Comparison of ENCODE assay signal across 13 mouse cellular contexts in the genomic region with DNA sequence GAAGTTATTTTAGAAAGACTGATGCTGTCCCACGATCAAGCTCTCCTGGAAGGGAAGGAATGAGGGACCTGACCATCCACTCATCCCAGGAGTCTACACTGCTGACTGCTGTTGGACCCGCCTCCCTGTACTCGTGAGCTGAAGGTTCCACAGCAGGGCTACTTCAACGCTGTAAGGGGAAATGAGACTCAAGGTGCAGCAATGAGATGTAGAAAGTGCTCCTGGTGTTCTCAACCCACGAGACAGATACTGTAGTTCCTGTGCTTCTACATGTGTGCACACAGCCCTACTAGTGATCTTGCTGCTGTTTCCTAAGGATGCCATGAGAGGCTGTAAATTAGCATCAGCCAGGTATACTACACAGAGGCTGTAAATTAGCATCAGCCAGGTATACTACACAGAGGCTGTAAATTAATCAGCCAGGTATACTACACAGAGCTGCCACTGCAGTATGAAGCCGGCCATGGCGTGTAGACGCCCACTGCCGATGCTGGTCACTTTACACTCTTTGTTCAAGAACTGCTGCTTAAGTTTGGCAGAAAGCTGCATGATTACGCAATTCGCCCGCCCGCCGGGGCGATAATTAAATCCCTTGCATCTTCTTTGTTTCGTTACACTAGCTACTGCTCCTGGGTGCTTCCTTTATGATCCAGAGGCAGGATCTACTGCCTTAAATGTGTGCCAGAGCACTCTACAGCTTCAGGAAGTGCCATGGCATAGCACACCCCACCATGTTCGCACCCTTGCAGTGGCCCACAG. TPM values are rescaled to one million over a fixed set of nuclear protein-coding genes. Genes with fewer than 3 reads are reported as not detected.
DNase-seq lines count a peak whose midpoint lies in the region; ATAC-seq lines count a peak whose summit lies in the region.
"Had no signal": no experiment of that assay in that cellular context is flagged by ENCODE, and none has a peak within 500 bp of the region (broad histone marks: within the 10 kb centered on the region; RNA-seq: fewer than 3 reads in every experiment).

No protein-coding gene starts in this region.

- intact Hi-C loops in left cerebral cortex, postnatal 10 days (cut with DNase I), result loop anchor here (5.0 kb wide), 1 partner anchor 1900 kb away; no protein-coding TSS in a partner anchor

- ATAC-seq in megakaryocyte, adult 5-6 weeks (ENCODE audit: poor library complexity, severe bottlenecking), result peak; percentile 61
- ATAC-seq: inflammation-experienced regulatory T-cells, adult 6 months; midbrain, embryonic 13.5 days; Patski had no signal

- peak; percentile 44 to 76 for DNase-seq in left cerebral cortex, adult 18-20 months (ENCODE audit: low spot score in 2 of 2)
- DNase-seq in left cerebral cortex, postnatal 10 days (ENCODE audit: extremely low spot score in 1 of 2, low spot score in 2 of 2), result no peak
- DNase-seq in NIH3T3 (ENCODE audit: low read depth), result peak; percentile 14
- DNase-seq in frontal cortex, postnatal 25 days (ENCODE audit: low spot score in 2 of 2), result peak; percentile 23 to 31
- DNase-seq in urinary bladder, postnatal 4 days (ENCODE audit: low spot score in 2 of 2), result no peak
- DNase-seq in c-Kit-positive CD71-positive TER-119-positive erythroid progenitor cells, embryonic 14.5 days (ENCODE audit: low spot score), result no peak
- no peak for DNase-seq in adrenal gland, postnatal 14 days
- DNase-seq: kidney, postnatal 4 days; liver, embryonic 13.5 days had no signal

RNA-seq across cellular contexts. Expression of gene Cd180, which starts 53.6 kb away (rescaled TPM):
- 1 to 10 TPM; 1.6 to 2.7 TPM for total RNA-seq in left cerebral cortex, adult 18-20 months (2021)
- total RNA-seq in left cerebral cortex, postnatal 10 days (2021), result 1 to 10 TPM; 3.6 to 3.9 TPM
- 223 and 239 TPM in 2 replicates for total RNA-seq in megakaryocyte, adult 5-6 weeks (2015)
- 49.9 and 60.6 TPM in 2 replicates for total RNA-seq in megakaryocyte, adult 5-6 weeks (2017)
- 0.93 and 6.8 TPM in 2 replicates for total RNA-seq in adrenal gland, postnatal 14 days (2021)

Comparison
In these comparisons a context has a peak if more than half of its experiments do, and no peak if none do; other contexts are left out.
1. DNase-seq: peak in left cerebral cortex, adult 18-20 months (2 of 2), NIH3T3 (single experiment) and frontal cortex, postnatal 25 days (2 of 2); none in left cerebral cortex, postnatal 10 days (0 of 2), urinary bladder, postnatal 4 days (0 of 2), c-Kit-positive CD71-positive TER-119-positive erythroid progenitor cells, embryonic 14.5 days (single experiment) and adrenal gland, postnatal 14 days (single experiment).